Mouse (Mus musculus) embryonic facial prominence, embryonic 13.5 days (tissue): ENCODE measurements around the gene Cycs. TPM values are rescaled to one million over a fixed set of nuclear protein-coding genes. Genes with fewer than 3 reads are reported as not detected.

Experiments
- ATAC-seq: fragments of 200-750 bp; cut with Nextera tagmentation; 2 replicates; pipeline ENCODE4 v1.8.0; 2017; ENCODE audit warnings: low read depth; ENCODE audit not compliant: insufficient number of reproducible peaks, insufficient read depth, low FRiP score, low TSS enrichment
- H3K27ac ChIP-seq: fragments of 300-500 bp; sonication (generic); 2 replicates; pipeline ENCODE4 v1.5.1; 2015; ENCODE audit warnings: moderate library complexity, mild to moderate bottlenecking, inconsistent platforms
- H3K27me3 ChIP-seq: fragments of 300-500 bp; sonication (generic); 2 replicates; pipeline ENCODE4 v1.6.1; 2015; ENCODE audit warnings: mild to moderate bottlenecking, inconsistent platforms
- H3K36me3 ChIP-seq: fragments of 300-500 bp; sonication (generic); 2 replicates; pipeline ENCODE4 v1.6.1; 2015; ENCODE audit warnings: mild to moderate bottlenecking, inconsistent platforms
- H3K4me1 ChIP-seq: fragments of 300-500 bp; sonication (generic); 2 replicates; pipeline ENCODE4 v1.6.1; 2015; ENCODE audit warnings: inconsistent platforms
- H3K4me2 ChIP-seq: fragments of 300-500 bp; sonication (generic); 2 replicates; pipeline ENCODE4 v1.6.1; 2015; ENCODE audit warnings: moderate library complexity, mild to moderate bottlenecking, inconsistent platforms
- H3K4me3 ChIP-seq: fragments of 300-500 bp; sonication (generic); 2 replicates; pipeline ENCODE4 v1.5.1; 2015; ENCODE audit warnings: mild to moderate bottlenecking, inconsistent platforms
- H3K9ac ChIP-seq: fragments of 300-500 bp; sonication (generic); 2 replicates; pipeline ENCODE4 v1.6.1; 2015; ENCODE audit warnings: mild to moderate bottlenecking, inconsistent platforms
- H3K9me3 ChIP-seq: fragments of 300-500 bp; sonication (generic); 2 replicates; pipeline ENCODE4 v1.6.1; 2016; ENCODE audit warnings: inconsistent platforms
- WGBS: fragments of 180-500 bp; shearing (Covaris S2); methylation state at CpG from one replicate; pipeline ENCODE4 v1.1.7; 2015; ENCODE audit warnings: mixed read lengths; 5-methylcytosine and 5-hydroxymethylcytosine counted together
- polyA plus RNA-seq: library from polyadenylated mRNA; unstranded; fragments of >200 nt; fragmentation: Nextera tagmentation; extraction: Ambion mirVana; gene quantifications from 2 replicates; pipeline ENCODE4 v1.2.1, GENCODE M21; 2015

Cycs gene
- polyA plus RNA-seq, 1 experiment from 2014 or later = 67.8 TPM

DNA sequence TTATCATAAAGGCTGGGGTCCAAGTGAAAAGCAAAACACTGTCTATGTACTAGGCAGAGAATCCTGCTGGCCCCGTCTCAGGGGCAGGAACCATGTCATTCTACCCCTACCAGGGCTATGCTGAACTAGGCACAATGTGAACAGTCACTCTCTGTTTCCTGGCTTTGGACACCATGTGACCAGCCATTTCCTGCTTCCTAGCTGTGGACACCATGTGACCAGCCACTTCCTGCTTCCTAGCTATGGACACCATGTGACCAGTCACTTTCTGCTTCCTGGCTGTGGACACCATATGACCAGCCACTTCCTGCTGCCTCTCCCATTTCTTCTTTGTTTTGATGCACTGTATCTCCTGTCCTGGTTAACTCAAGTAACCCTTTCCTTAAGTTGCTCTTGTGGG, 23.8 kb downstream of the Cycs start:
- Histone ChIP-seq H3K4me3 (no peak overlapping the region), H3K27me3 (no peaks in the 10 kb centered on the region), H3K4me2 (no peak overlapping the region), H3K36me3 (no peaks in the 10 kb centered on the region), H3K27ac (no peak overlapping the region), H3K9me3 (no peaks in the 10 kb centered on the region), H3K9ac (no peak overlapping the region), H3K4me1 (peaks cover 4% of the 10 kb centered on the region; the same call in 1 of the 2 replicates)
- ATAC-seq = no peak
- WGBS = 89% methylated on average over 1 of the region's 1 CpGs

GRCm38 (mm10) chr6:50539641-50540040, 26.7 kb downstream of the Cycs start:
- WGBS = 74% methylated on average over 1 of the region's 1 CpGs
- Histone ChIP-seq H3K4me3 (no peak overlapping the region), H3K9me3 (no peaks in the 10 kb centered on the region), H3K4me2 (no peak overlapping the region), H3K27ac (no peak overlapping the region), H3K27me3 (no peaks in the 10 kb centered on the region), H3K36me3 (no peaks in the 10 kb centered on the region), H3K9ac (no peak overlapping the region), H3K4me1 (0 out of 2 replicates have a peak, but pooled peaks cover 3% of the 10 kb centered on the region)
- ATAC-seq = no peak

GRCm38 (mm10) chr6:50536461-50536892, 29.9 kb downstream of the Cycs start:
- peaks cover 6% of the 10 kb centered on the region; the same call in 1 of the 2 replicates for H3K4me1 ChIP-seq
- no peaks in the 10 kb centered on the region for H3K27me3 ChIP-seq
- H3K9me3 ChIP-seq = no peaks in the 10 kb centered on the region
- no peak overlapping the region for H3K27ac ChIP-seq
- H3K36me3 ChIP-seq = no peaks in the 10 kb centered on the region
- H3K4me3 ChIP-seq = no peak overlapping the region
- peak overlapping the region; percentile 34; the same call in 1 of the 2 replicates for H3K4me2 ChIP-seq
- no peak; the same call in 1 of the 2 replicates for ATAC-seq
- no peak overlapping the region for H3K9ac ChIP-seq
- 7% methylated on average over 7 of the region's 7 CpGs for WGBS

DNA sequence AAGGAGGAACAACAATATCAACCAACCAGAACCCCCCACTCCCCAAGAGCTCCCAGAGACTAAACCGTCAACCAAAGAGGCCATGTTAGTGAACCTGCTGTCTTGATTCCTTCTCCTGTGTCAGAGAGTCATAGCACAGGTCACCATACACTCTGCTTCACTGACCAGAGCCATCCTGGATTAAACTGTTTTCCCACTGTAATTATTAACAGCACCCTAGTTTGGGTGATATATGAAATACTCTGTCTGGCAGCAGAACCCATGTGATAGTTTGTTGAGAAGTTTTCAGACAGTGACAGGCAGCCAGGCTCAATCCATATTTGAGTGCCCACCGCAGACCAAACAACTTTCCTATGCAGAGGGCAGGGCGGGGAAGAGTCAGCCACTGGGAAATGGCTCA, 31.0 kb downstream of the Cycs start:
- H3K27ac ChIP-seq = no peak overlapping the region
- no peak overlapping the region for H3K4me2 ChIP-seq
- peaks cover 12% of the 10 kb centered on the region; the same call in 1 of the 2 replicates for H3K4me1 ChIP-seq
- no peaks in the 10 kb centered on the region for H3K27me3 ChIP-seq
- no peaks in the 10 kb centered on the region for H3K36me3 ChIP-seq
- no peak overlapping the region for H3K9ac ChIP-seq
- WGBS = 92% methylated on average over 3 of the region's 3 CpGs
- ATAC-seq = no peak
- H3K9me3 ChIP-seq = no peaks in the 10 kb centered on the region
- no peak overlapping the region for H3K4me3 ChIP-seq

- no peak for ATAC-seq
- Histone ChIP-seq H3K4me2 (no peak overlapping the region), H3K4me3 (no peak overlapping the region), H3K4me1 (peaks cover 16% of the 10 kb centered on the region), H3K9ac (no peak overlapping the region), H3K36me3 (no peaks in the 10 kb centered on the region), H3K27me3 (no peaks in the 10 kb centered on the region), H3K27ac (no peak overlapping the region), H3K9me3 (no peaks in the 10 kb centered on the region)
- WGBS = 57% methylated on average over 8 of the region's 8 CpGs
Measured at GRCm38 (mm10) chr6:50531920-50532319, 34.4 kb downstream of the Cycs start.

- Histone ChIP-seq H3K36me3 (no peaks in the 10 kb centered on the region), H3K4me2 (no peak overlapping the region), H3K9ac (no peak overlapping the region), H3K4me1 (peaks cover 16% of the 10 kb centered on the region), H3K4me3 (no peak overlapping the region), H3K9me3 (no peaks in the 10 kb centered on the region), H3K27ac (no peak overlapping the region), H3K27me3 (no peaks in the 10 kb centered on the region)
- WGBS = 65% methylated on average over 3 of the region's 3 CpGs
- no peak for ATAC-seq
Measured at GRCm38 (mm10) chr6:50531003-50531402, 35.3 kb downstream of the Cycs start.

DNA sequence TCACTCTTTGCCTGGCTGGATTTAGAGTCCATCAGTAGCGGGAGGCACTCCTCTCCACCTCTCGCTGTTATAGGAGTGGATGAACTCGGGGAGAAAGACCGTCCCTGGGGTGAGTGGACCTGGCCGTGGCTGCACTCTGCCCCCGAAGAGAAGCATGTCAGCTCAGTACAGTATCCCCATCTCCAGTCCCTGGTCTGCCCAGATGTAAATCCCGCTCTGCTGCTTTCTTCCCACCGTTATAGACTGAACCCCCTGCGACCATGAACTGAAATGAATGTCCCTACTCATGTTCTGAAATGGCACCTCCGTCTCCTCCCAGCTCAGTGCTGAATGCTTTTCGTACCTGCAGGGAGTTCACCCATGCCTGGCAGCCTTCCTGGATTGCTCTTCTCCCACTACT, 37.1 kb downstream of the Cycs start:
- H3K4me1 ChIP-seq = peaks cover 16% of the 10 kb centered on the region
- H3K9ac ChIP-seq = no peak overlapping the region
- no peak overlapping the region for H3K27ac ChIP-seq
- no peak overlapping the region for H3K4me3 ChIP-seq
- ATAC-seq = no peak
- H3K36me3 ChIP-seq = no peaks in the 10 kb centered on the region
- H3K9me3 ChIP-seq = no peaks in the 10 kb centered on the region
- no peaks in the 10 kb centered on the region for H3K27me3 ChIP-seq
- H3K4me2 ChIP-seq = no peak overlapping the region
- WGBS = 87% methylated on average over 11 of the region's 11 CpGs

- peaks cover 16% of the 10 kb centered on the region for H3K4me1 ChIP-seq
- no peak; the same call in 1 of the 2 replicates for ATAC-seq
- H3K9ac ChIP-seq = no peak overlapping the region
- no peaks in the 10 kb centered on the region for H3K27me3 ChIP-seq
- H3K4me3 ChIP-seq = no peak overlapping the region
- no peak overlapping the region for H3K27ac ChIP-seq
- H3K36me3 ChIP-seq = no peaks in the 10 kb centered on the region
- no peaks in the 10 kb centered on the region for H3K9me3 ChIP-seq
- 64% methylated on average over 9 of the region's 9 CpGs for WGBS
- H3K4me2 ChIP-seq = no peak overlapping the region
Measured at GRCm38 (mm10) chr6:50527416-50527815, 38.9 kb downstream of the Cycs start.

DNA sequence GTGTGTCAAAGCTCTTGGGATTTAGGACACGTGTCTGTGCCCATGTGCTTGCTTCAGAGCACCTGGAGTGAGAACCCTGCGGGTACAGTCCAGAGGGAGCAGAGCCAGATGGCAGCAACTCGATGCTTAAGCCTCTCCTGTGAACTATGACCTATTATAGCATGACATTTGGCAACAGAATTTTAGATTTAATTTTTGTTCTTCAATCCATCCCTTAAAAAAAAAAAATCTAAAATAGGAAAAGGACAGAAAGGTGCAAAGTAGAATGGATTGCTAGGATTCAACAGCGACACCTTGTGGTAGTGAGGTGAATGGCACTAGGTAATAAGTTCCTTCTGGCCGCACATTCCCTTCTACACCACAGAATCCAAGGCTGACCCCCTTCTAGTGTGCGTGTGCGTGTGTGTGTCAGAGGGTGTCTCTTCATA, 39.7 kb downstream of the Cycs start:
- H3K4me1 ChIP-seq = peaks cover 13% of the 10 kb centered on the region
- no peaks in the 10 kb centered on the region for H3K9me3 ChIP-seq
- no peak for ATAC-seq
- no peaks in the 10 kb centered on the region for H3K36me3 ChIP-seq
- no peak overlapping the region for H3K27ac ChIP-seq
- H3K27me3 ChIP-seq = no peaks in the 10 kb centered on the region
- WGBS = 19% methylated on average over 7 of the region's 7 CpGs
- H3K4me2 ChIP-seq = no peak overlapping the region
- H3K9ac ChIP-seq = no peak overlapping the region
- no peak overlapping the region for H3K4me3 ChIP-seq

DNA sequence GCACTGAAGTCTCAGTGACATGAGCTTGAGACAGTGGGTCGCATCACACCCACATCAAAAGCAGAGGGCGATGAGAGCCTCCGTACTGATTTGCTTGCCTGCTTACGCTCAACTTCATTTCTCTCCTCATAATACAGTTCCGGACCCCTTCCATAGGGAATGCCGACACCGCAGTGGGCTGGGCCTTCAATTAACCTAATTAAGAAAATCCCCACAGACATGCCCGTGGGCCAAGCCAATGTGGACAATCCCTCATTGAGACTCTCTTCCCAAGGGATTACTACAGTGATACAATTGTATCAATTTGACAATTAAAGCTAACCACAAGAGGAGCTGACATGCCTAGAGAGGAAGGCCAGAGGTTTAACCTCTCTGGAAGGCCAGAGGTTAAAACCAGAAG, 40.5 kb downstream of the Cycs start:
- Histone ChIP-seq H3K4me1 (peaks cover 12% of the 10 kb centered on the region), H3K4me2 (no peak overlapping the region), H3K27me3 (no peaks in the 10 kb centered on the region), H3K27ac (no peak overlapping the region), H3K4me3 (no peak overlapping the region), H3K9ac (no peak overlapping the region), H3K9me3 (no peaks in the 10 kb centered on the region), H3K36me3 (no peaks in the 10 kb centered on the region)
- no peak for ATAC-seq
- WGBS = 62% methylated on average over 8 of the region's 8 CpGs

GRCm38 (mm10) chr6:50524261-50524896, 42.0 kb downstream of the Cycs start:
- no peak for ATAC-seq
- no peak overlapping the region for H3K9ac ChIP-seq
- no peaks in the 10 kb centered on the region for H3K9me3 ChIP-seq
- peaks cover 7% of the 10 kb centered on the region for H3K4me1 ChIP-seq
- H3K4me2 ChIP-seq = no peak overlapping the region
- WGBS = 86% methylated on average over 10 of the region's 10 CpGs
- H3K4me3 ChIP-seq = no peak overlapping the region
- no peaks in the 10 kb centered on the region for H3K36me3 ChIP-seq
- H3K27ac ChIP-seq = no peak overlapping the region
- no peaks in the 10 kb centered on the region for H3K27me3 ChIP-seq

GRCm38 (mm10) chr6:50522772-50523171, 43.6 kb downstream of the Cycs start:
- Histone ChIP-seq H3K4me1 (peaks cover 3% of the 10 kb centered on the region; the same call in 1 of the 2 replicates), H3K4me3 (no peak overlapping the region)
- ATAC-seq = no peak

More at GRCm38 (mm10) chr6:50522772-50523171, 43.6 kb downstream of the Cycs start:
- Histone ChIP-seq H3K27me3 (no peaks in the 10 kb centered on the region), H3K36me3 (no peaks in the 10 kb centered on the region), H3K27ac (no peak overlapping the region), H3K4me2 (no peak overlapping the region), H3K9ac (no peak overlapping the region), H3K9me3 (no peaks in the 10 kb centered on the region)
- 93% methylated on average over 7 of the region's 7 CpGs for WGBS
